ENCODE assay signal across 21 mouse cellular contexts in genomic region chr11:104508455-104508854, GRCm38 (mm10).
"Had no signal": no experiment of that assay in that cellular context is flagged by ENCODE, and none has a peak within 500 bp of the region (broad histone marks: within the 10 kb centered on the region; RNA-seq: fewer than 3 reads in every experiment).

No protein-coding gene starts in this region.

- H3K4me2 ChIP-seq: liver, embryonic 11.5 days; lung, embryonic 15.5 days; midbrain, embryonic 13.5 days; neural tube, embryonic 13.5 days had no signal

- ATAC-seq: midbrain, embryonic 13.5 days; midbrain, embryonic 16.5 days had no signal

- H3K9ac ChIP-seq: liver, embryonic 14.5 days; lung, embryonic 15.5 days; midbrain, embryonic 13.5 days; neural tube, embryonic 13.5 days had no signal

- H3K27me3 ChIP-seq: lung, embryonic 15.5 days; megakaryocyte, embryonic 14.5 days; midbrain, embryonic 13.5 days; neural tube, embryonic 13.5 days had no signal

- H3K27ac ChIP-seq: kidney, postnatal 0 days; liver, embryonic 14.5 days; lung, embryonic 15.5 days; midbrain, embryonic 10.5 days; midbrain, embryonic 13.5 days; neural tube, embryonic 13.5 days had no signal

- DNase-seq: kidney, adult 2 months; kidney, postnatal 25 days; lung, adult 18-20 months; lung, postnatal 10 days; lung, postnatal 36 days; retina, postnatal 1 day; right cerebral cortex, postnatal 25 days; spleen, adult 18-20 months; thymus, adult 2 months; thymus, postnatal 14 days; thymus, postnatal 4 days had no signal

- H3K4me3 ChIP-seq: lung, embryonic 15.5 days; megakaryocyte, embryonic 14.5 days; midbrain, embryonic 10.5 days; midbrain, embryonic 13.5 days; myocyte; neural tube, embryonic 13.5 days had no signal

- H3K9me3 ChIP-seq: lung, embryonic 15.5 days; megakaryocyte, embryonic 14.5 days; midbrain, embryonic 10.5 days; midbrain, embryonic 13.5 days; neural tube, embryonic 13.5 days had no signal

- H3K4me1 ChIP-seq: lung, embryonic 15.5 days; megakaryocyte, embryonic 14.5 days; midbrain, embryonic 10.5 days; midbrain, embryonic 13.5 days; neural tube, embryonic 13.5 days had no signal
